Mouse (Mus musculus) neutrophil, adult 5-6 weeks (primary cell): ENCODE data around the gene Mtx3. TPM values are rescaled to one million over a fixed set of nuclear protein-coding genes. Genes with fewer than 3 reads are reported as not detected.
A peak's percentile ranks its signal among the peaks of the same experiment; 100 is the strongest.
"Not testable (repeated sequence)": the region's sequence is repeated elsewhere in the genome, so short reads cannot be mapped to it uniquely, and the experiment has no call there.

Source experiments
- ATAC-seq: fragments of 151-379, 151-347 bp; 2 replicates; pipeline ENCODE4 v1.8.0; 2017; ENCODE audit warnings: mild to moderate bottlenecking, moderate TSS enrichment; ENCODE audit not compliant: insufficient number of reproducible peaks, poor library complexity, low FRiP score, severe bottlenecking; ENCODE audit errors: extremely low read depth
- total RNA-seq: library from RNA; stranded (forward); fragments of 200-1000 nt; gene quantifications from 2 replicates; pipeline ENCODE4 v1.2.3, GENCODE M21; 2017

Mtx3 gene
- 10.7 and 12.2 TPM in 2 replicates for total RNA-seq

- peak; percentile 83 for ATAC-seq
Observed at GRCm38 (mm10) chr13:92844586-92845221, at the start of gene Mtx3. Mtx3 (plus strand) TSS chr13:92844760.

GRCm38 (mm10) chr13:92798830-92799229 lies 45.7 kb upstream of the Mtx3 start:
- no peak for ATAC-seq

- ATAC-seq: no peak
Observed at GRCm38 (mm10) chr13:92799306-92799925, 45.1 kb upstream of the Mtx3 start.

- no peak for ATAC-seq
Observed at GRCm38 (mm10) chr13:92806785-92807184, 37.8 kb upstream of the Mtx3 start.

GRCm38 (mm10) chr13:92807849-92808248 lies 36.7 kb upstream of the Mtx3 start:
- ATAC-seq: no peak

DNA sequence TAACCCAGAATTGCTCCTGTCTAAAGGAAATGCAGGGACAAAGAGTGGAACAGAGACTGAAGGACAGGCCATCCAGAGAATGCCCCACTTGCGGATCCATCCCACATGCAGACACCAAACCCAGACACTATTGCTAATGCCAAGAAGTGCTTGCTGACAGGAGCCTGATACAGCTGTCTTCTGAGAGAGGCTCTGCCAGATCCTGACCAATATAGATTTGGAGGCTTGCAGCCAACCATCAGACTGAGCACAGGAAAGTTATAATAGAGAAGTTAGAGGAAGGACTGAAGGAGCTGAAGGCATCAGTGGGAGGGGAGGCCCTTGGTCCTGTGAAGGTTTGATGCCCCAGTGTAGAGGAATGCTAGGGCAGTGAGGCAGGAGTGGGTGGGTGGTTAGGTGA lies 34.0 kb upstream of the Mtx3 start:
- ATAC-seq: not testable (repeated sequence)

GRCm38 (mm10) chr13:92816329-92816728 lies 28.2 kb upstream of the Mtx3 start:
- no peak for ATAC-seq

DNA sequence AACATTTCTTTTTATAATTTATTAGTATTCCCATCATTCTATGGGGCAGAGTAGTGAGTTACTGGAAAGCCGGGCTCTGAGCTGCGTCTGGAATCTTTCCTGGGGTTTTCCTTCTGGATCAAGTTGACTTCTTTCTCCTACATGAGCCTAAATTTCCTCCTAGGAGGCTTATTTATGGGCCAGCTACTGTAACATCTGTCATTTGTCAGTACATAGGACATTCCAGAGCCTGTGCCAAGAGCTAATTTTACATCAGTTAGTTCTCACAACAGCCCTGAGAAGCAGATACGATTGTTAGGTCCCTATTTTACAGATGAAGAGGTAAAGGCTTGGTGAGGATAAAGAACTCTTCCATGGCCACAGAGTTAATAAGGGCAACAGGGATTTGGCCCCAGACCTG lies 27.2 kb upstream of the Mtx3 start:
- no peak for ATAC-seq

DNA sequence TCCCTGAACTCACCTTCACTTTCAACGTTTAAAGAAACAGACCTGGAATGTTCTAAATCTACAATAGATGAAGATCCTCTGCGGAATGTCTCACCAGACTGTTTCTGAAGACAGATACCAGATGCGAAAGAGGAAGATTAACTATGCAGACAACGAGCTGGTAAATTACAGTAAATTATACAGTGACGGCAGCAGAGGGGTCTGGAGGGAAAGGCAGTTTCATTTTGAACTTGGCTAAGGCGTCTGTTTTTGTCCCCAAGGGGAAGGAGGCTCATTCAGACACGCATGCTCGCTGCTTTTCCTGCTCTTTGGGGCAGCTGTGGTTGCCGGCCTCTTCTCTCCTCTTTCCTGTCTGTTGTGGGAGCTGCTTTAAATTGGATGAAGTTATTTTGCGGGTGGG lies 15.7 kb upstream of the Mtx3 start:
- ATAC-seq: no peak

DNA sequence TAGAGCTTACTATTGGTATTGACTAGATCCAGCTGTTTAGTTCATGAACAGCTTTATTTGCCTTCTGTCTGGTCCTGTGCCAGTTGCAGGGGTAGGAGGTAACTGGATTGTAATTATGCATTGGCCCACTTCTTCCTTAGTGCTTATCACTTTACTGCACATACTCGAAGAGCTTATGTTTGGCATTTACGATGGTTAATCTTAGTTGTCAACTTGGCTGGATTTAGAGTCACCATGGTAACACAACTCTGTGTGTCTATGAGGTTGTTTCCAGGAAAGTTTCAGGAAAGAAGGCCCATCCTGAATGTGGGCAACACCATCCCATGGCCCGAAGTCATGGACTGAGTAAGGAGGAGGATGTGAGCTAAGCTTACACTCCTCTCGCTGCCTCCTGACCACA lies 11.4 kb upstream of the Mtx3 start:
- no peak for ATAC-seq

- ATAC-seq: no peak
Observed at GRCm38 (mm10) chr13:92846438-92846837, 1.9 kb downstream of the Mtx3 start.

DNA sequence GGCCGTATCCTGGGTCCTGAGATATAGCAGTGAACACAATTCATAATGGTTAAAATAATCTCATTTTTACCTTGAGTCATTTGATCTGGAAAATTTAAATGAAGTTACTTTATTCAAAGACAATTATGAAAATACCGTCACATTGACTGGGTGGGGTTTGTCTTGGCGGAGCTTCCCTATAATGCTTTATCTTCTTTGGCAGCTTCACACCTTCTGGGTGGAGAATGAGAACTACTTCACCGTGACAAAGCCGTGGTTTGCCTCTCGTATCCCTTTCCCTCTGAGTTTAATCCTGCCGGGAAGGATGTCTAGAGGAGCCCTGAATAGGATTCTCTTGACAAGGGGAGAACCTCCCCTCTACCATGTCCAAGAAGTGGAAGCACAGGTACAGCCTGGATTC lies 2.8 kb downstream of the Mtx3 start:
- no peak for ATAC-seq

DNA sequence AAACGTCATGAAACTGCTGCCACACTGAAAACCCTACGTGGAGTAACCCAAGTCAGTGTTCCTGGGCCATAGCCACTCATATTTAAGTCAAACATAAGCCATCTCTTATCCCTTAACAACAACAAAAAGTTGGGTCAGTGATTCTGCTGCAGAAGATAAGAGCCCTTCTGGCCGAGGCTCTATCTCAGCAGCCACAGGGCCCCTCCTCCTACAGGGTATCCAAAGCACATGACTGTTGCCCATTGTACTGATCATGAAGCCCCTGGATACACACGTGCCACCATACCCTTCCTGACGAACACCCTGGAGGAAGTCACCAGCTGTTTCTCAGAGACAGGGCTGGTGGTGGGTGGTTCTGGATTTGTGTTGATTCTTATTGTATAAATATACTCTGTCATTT lies 3.4 kb downstream of the Mtx3 start:
- no peak for ATAC-seq

GRCm38 (mm10) chr13:92855901-92856300 lies 11.3 kb downstream of the Mtx3 start:
- no peak for ATAC-seq

- no peak for ATAC-seq
Observed at GRCm38 (mm10) chr13:92858808-92859207, 14.2 kb downstream of the Mtx3 start.

- ATAC-seq: no peak
Observed at GRCm38 (mm10) chr13:92859959-92860358, 15.4 kb downstream of the Mtx3 start.

DNA sequence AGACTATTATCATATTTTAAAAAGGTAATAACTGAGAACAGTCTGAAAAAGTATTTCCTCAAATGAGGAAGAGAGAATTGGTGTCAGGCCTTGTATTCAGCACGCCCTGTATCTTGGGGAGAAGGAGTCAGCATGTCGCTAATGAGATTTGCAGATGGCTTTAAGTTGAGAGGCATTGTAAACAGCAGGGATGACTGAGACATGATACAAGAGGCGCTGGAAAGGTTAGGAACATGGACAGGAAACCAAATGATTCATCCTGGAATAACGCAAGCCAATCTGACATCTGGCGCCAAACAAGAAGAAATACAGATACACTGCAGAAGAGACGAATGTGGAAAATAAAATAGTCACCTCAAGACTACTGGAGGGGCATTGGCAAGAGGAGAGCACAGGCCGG lies 20.8 kb downstream of the Mtx3 start:
- ATAC-seq: no peak

- ATAC-seq: no peak
Observed at GRCm38 (mm10) chr13:92866680-92867079, 22.1 kb downstream of the Mtx3 start.

DNA sequence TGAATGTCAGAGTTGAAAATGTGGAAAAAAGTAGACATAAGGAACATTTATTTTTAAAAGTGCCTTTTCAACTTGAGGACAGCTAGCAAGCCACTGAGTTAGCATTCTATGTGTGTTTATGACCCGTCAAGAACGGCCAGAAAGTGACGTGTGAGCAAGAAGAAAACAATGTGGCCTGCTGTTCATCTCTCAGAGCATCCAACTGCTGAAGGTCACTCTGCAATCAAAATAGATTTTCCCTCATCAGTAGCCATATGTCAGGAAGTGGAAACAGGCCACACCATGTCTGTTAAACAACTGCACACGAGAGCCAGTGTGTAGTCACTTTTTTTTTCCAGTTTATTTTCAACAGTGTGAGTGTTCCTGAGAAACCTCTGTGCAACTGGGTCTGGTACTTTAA lies 35.0 kb downstream of the Mtx3 start:
- ATAC-seq: no peak

DNA sequence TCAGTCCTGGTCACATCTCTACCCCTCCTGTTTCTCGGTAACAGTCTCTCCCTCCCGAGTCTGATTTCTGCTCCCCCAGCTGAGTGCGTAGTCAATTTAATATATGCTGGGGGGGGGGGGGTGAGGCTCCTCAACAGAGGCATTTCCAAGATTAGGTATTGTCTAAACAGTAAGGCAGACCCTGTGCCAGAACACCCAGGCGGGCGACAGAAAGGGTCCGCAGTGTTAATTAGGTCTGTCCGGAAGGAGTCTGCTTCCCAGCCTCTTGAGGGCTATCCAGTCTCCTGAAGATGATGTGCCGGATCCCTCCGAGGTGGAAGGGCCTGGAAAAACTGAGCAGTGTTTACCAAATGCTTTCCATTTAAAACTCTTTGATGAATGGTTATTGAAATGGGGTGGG lies 35.4 kb downstream of the Mtx3 start:
- ATAC-seq: no peak

- no peak for ATAC-seq
Observed at GRCm38 (mm10) chr13:92880589-92880988, 36.0 kb downstream of the Mtx3 start.
